ENCODE assay signal across 17 mouse cellular contexts in the genomic region with DNA sequence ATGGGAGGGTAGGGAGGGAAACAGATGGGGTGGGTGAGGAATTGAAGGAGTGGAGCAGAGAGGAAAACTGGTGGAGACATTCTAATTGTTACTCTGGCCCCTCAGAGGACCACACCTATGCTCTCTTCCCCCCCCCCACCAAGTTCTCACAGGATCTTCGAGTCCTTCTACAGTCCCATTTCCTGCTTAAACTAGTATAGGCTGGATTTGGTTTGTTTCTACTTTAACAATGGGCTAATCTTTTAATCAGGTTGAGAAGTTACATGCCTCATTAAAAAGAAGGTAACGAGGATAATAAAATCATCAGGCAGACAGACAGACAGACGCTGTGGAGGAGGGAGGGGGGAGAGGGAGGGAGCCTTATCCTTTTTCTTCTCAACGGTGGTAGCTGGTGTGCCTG.
"Had no signal": no experiment of that assay in that cellular context is flagged by ENCODE, and none has a peak within 500 bp of the region (broad histone marks: within the 10 kb centered on the region; RNA-seq: fewer than 3 reads in every experiment).

No protein-coding gene starts in this region.

- H3K4me3 ChIP-seq: liver, embryonic 15.5 days; lung, embryonic 15.5 days; megakaryocyte, embryonic 14.5 days; midbrain, embryonic 13.5 days; midbrain, embryonic 15.5 days; neural tube, embryonic 12.5 days had no signal

- H3K9ac ChIP-seq: liver, embryonic 15.5 days; liver, postnatal 0 days; lung, embryonic 15.5 days; midbrain, embryonic 13.5 days; midbrain, embryonic 15.5 days; neural tube, embryonic 12.5 days had no signal

- H3K4me1 ChIP-seq: liver, embryonic 15.5 days; lung, embryonic 15.5 days; megakaryocyte, embryonic 14.5 days; neural tube, embryonic 12.5 days had no signal

- H3K27ac ChIP-seq: liver, embryonic 15.5 days; lung, embryonic 15.5 days; macrophage; midbrain, embryonic 13.5 days; midbrain, embryonic 15.5 days; neural tube, embryonic 12.5 days had no signal

- H3K36me3 ChIP-seq: liver, embryonic 15.5 days; lung, embryonic 15.5 days; midbrain, embryonic 13.5 days; midbrain, embryonic 15.5 days; neural tube, embryonic 12.5 days had no signal

- DNase-seq: liver, postnatal 0 days; lung, adult 2 months; lung, postnatal 14 days; lung, postnatal 36 days; right cerebral cortex, postnatal 14 days; right cerebral cortex, postnatal 4 days; spleen, adult 18-20 months; thymus, adult 18-20 months; thymus, postnatal 14 days; thymus, postnatal 36 days had no signal

- H3K9me3 ChIP-seq: liver, embryonic 15.5 days; lung, embryonic 15.5 days; midbrain, embryonic 13.5 days; midbrain, embryonic 15.5 days; neural tube, embryonic 12.5 days had no signal
